ENCODE assay signal across 7 mouse cellular contexts in genomic region chr1:37639101-37639500, GRCm38 (mm10).
A peak's percentile ranks its signal among the peaks of the same experiment; 100 is the strongest.
DNase-seq lines count a peak whose midpoint lies in the region; ATAC-seq lines count a peak whose summit lies in the region.

No protein-coding gene starts in this region.

- no peaks in the 10 kb centered on the region for H3K27me3 ChIP-seq in intestine, embryonic 14.5 days (replicated peaks; ENCODE audit: control insufficient read depth, insufficient read depth, low read length)
- H3K27me3 ChIP-seq in midbrain, embryonic 10.5 days (ENCODE audit: low read depth, poor library complexity, severe bottlenecking), result no peaks in the 10 kb centered on the region

- no peak overlapping the region for H3K27ac ChIP-seq in intestine, embryonic 14.5 days (ENCODE audit: low read depth)
- H3K27ac ChIP-seq in midbrain, embryonic 10.5 days (replicated peaks), result no peak overlapping the region

- no peaks in the 10 kb centered on the region for H3K9me3 ChIP-seq in intestine, embryonic 14.5 days (ENCODE audit: control insufficient read depth, low read length)
- H3K9me3 ChIP-seq in midbrain, embryonic 10.5 days (replicated peaks), result no peaks in the 10 kb centered on the region

- ATAC-seq in intestine, embryonic 14.5 days (replicated peaks; ENCODE audit: low FRiP score, low TSS enrichment, low read depth), result peak; percentile 58; the same call in 1 of the 2 replicates

- no peak overlapping the region for H3K4me3 ChIP-seq in intestine, embryonic 14.5 days (ENCODE audit: low read depth, low read length)
- H3K4me3 ChIP-seq in midbrain, embryonic 10.5 days, result no peak overlapping the region

- intact Hi-C loops in left cerebral cortex, postnatal 14 days (cut with DNase I), result loop anchor here (5.0 kb wide), 1 partner anchor 192 kb away; no protein-coding TSS in a partner anchor

- H3K9ac ChIP-seq in intestine, embryonic 14.5 days (ENCODE audit: low read length), result no peak overlapping the region

- WGBS in intestine, embryonic 14.5 days, result 3% methylated on average over 10 of the region's 10 CpGs
- 28% methylated on average over 10 of the region's 10 CpGs for WGBS in midbrain, embryonic 10.5 days

- DNase-seq in adrenal gland, adult 2 months, result peak; percentile 81
- DNase-seq in embryo, embryonic 10 days (ENCODE audit: low spot score), result peak; percentile 85
- peak; percentile 63 for DNase-seq in gastrocnemius, postnatal 25 days
- DNase-seq in intestine, embryonic 14.5 days (ENCODE audit: low spot score), result peak; percentile 92
- DNase-seq in left cerebral cortex, postnatal 14 days (ENCODE audit: low spot score in 2 of 2), result peak; percentile 85 to 86
- peak; percentile 68 for DNase-seq in midbrain, embryonic 10.5 days (ENCODE audit: low spot score)
- peak; percentile 85 for DNase-seq in right cerebral cortex, postnatal 4 days

- H3K4me1 ChIP-seq in intestine, embryonic 14.5 days (replicated peaks; ENCODE audit: control insufficient read depth, insufficient read depth, low read length), result no peaks in the 10 kb centered on the region; the same call in 1 of the 2 replicates
- peaks cover 7% of the 10 kb centered on the region; the same call in 1 of the 2 replicates for H3K4me1 ChIP-seq in midbrain, embryonic 10.5 days

- no peaks in the 10 kb centered on the region for H3K36me3 ChIP-seq in intestine, embryonic 14.5 days (ENCODE audit: control insufficient read depth, insufficient read depth, low read length)
- no peaks in the 10 kb centered on the region for H3K36me3 ChIP-seq in midbrain, embryonic 10.5 days

- H3K4me2 ChIP-seq in intestine, embryonic 14.5 days (ENCODE audit: low read length), result peak overlapping the region; percentile 44
